Mouse (Mus musculus): Measurements from ENCODE around the gene Fam149a. TPM values are rescaled to one million over a fixed set of nuclear protein-coding genes. Genes with fewer than 3 reads are reported as not detected.

Fam149a gene
- total and polyA plus RNA-seq, 2 experiments = 8.3 to 10.7 TPM

GRCm38 (mm10) chr8:45291790-45292189, 90.3 kb downstream of the Fam149a start:
- H3K9ac ChIP-seq (ENCODE audit: low read depth, low read length) = no peak overlapping the region
- 72% methylated on average over 2 of the region's 2 CpGs for WGBS
- H3K27me3 ChIP-seq (ENCODE audit: control insufficient read depth, insufficient read depth, low read length) = no peaks in the 10 kb centered on the region
- H3K4me1 ChIP-seq (ENCODE audit: control insufficient read depth, insufficient read depth, low read length) = peaks cover 27% of the 10 kb centered on the region
- no peak for DNase-seq (ENCODE audit: extremely low read depth, low read depth, low spot score)
- H3K36me3 ChIP-seq (ENCODE audit: control insufficient read depth, insufficient read depth, low read length) = peaks cover 23% of the 10 kb centered on the region
- TF ChIP-seq POLR2A (IDR thresholded peaks at IDR 0.05; ENCODE audit: extremely low read depth, insufficient read depth, low read length) (no peak), CTCF (IDR thresholded peaks at IDR 0.05; ENCODE audit: low read depth, low read length) (no peak)
- no peak overlapping the region for H3K27ac ChIP-seq (replicated peaks; ENCODE audit: insufficient read depth, low read depth, low read length)
- no peak overlapping the region for H3K4me3 ChIP-seq (ENCODE audit: insufficient read depth, low read depth, low read length)
- peaks cover 15% of the 10 kb centered on the region; the same call in 1 of the 2 replicates for H3K79me2 ChIP-seq (ENCODE audit: control insufficient read depth, insufficient read depth, low read length)

Other genes with a start within 250 kb of the Fam149a start
- 80.9 and 92.1 TPM in 2 replicates for gene F11, start 120.3 kb downstream of the Fam149a start, total RNA-seq (2014; rRNA removed)
- gene F11, start 120.3 kb downstream of the Fam149a start, polyA plus RNA-seq (2012; rRNA removed) = 21.6 and 26.1 TPM in 2 replicates
- gene Klkb1, start 87.4 kb downstream of the Fam149a start, total RNA-seq (2014; rRNA removed) = 205 and 206 TPM in 2 replicates
- gene Klkb1, start 87.4 kb downstream of the Fam149a start, polyA plus RNA-seq (2012; rRNA removed) = 62.6 and 67.7 TPM in 2 replicates
- 0.37 and 1.3 TPM in 2 replicates for gene Gm45753, start 73.8 kb downstream of the Fam149a start, total RNA-seq (2014; rRNA removed)
- 0.21 and 0.24 TPM in 2 replicates for gene Gm45753, start 73.8 kb downstream of the Fam149a start, polyA plus RNA-seq (2012; rRNA removed)
- gene Cyp4v3, start 49.1 kb downstream of the Fam149a start, total RNA-seq (2014; rRNA removed) = 170 and 235 TPM in 2 replicates
- gene Cyp4v3, start 49.1 kb downstream of the Fam149a start, polyA plus RNA-seq (2012; rRNA removed) = 60.2 and 66.1 TPM in 2 replicates
- 3.6 and 5.3 TPM in 2 replicates for gene Tlr3, start 28.8 kb upstream of the Fam149a start, total RNA-seq (2014; rRNA removed)
- gene Tlr3, start 28.8 kb upstream of the Fam149a start, polyA plus RNA-seq (2012; rRNA removed) = 1.2 and 2.6 TPM in 2 replicates
- 40.7 and 60.9 TPM in 2 replicates for gene Sorbs2, start 125.5 kb upstream of the Fam149a start, total RNA-seq (2014; rRNA removed)
- gene Sorbs2, start 125.5 kb upstream of the Fam149a start, polyA plus RNA-seq (2012; rRNA removed) = 49.3 and 51.9 TPM in 2 replicates